Mouse (Mus musculus): Measurements from ENCODE around the gene Eprs.

DNA sequence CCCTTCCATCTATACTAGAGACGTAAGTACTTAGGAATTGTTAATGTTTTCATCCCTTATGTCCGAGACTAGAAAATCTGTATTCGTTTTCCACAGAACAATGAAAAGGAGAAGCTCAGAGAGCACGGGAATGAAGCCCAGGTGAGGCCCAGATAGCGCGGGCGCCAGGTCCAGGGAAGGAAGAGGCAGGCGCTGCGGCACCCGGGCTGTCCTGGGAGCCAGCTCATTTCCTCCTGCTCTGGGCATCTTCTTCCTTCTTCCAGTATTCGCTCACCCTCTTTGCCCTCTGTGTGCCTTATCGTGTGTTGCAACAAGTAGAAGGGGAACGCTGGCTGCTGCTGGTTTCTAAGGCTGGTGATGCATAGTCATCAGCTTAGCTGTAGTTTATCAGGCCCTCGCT is 13.1 kb upstream of the Eprs start:
- TF ChIP-seq CTCF (IDR thresholded peaks at IDR 0.05; ENCODE audit: control insufficient read depth, insufficient read depth, insufficient read length), result no peak
- no peak for TF ChIP-seq USF1 (IDR thresholded peaks at IDR 0.05; ENCODE audit: low read depth)
- no peak for TF ChIP-seq MYOG (IDR thresholded peaks at IDR 0.05; ENCODE audit: control insufficient read depth, extremely low read depth, insufficient read length)
- no peak for TF ChIP-seq CEBPB (IDR thresholded peaks at IDR 0.05; ENCODE audit: low read depth)
- no peak for TF ChIP-seq MYOD1 (IDR thresholded peaks at IDR 0.05; ENCODE audit: control insufficient read depth, insufficient read length, low read depth)
- no peak for TF ChIP-seq FOSL1 (IDR thresholded peaks at IDR 0.05; ENCODE audit: insufficient read depth, low read length, poor library complexity, severe bottlenecking)
